Mouse (Mus musculus): ENCODE results near the gene Rapgef1. TPM values are rescaled to one million over a fixed set of nuclear protein-coding genes. Genes with fewer than 3 reads are reported as not detected.
A peak's percentile ranks its signal among the peaks of the same experiment; 100 is the strongest.

The Rapgef1 gene
- total RNA-seq, 2 experiments from 2014 or later = 8.4 to 22.6 TPM

GRCm38 (mm10) chr2:29668011-29668691, 48.6 kb downstream of the Rapgef1 start:
- ATAC-seq (replicated peaks; ENCODE audit: low FRiP score, poor library complexity, severe bottlenecking) = no peak

- ATAC-seq (replicated peaks; ENCODE audit: low FRiP score, poor library complexity, severe bottlenecking) = no peak
Observed at GRCm38 (mm10) chr2:29668963-29669362, 49.4 kb downstream of the Rapgef1 start.

- no peak for ATAC-seq (replicated peaks; ENCODE audit: low FRiP score, poor library complexity, severe bottlenecking)
Observed at GRCm38 (mm10) chr2:29669711-29670110, 50.2 kb downstream of the Rapgef1 start.

- no peak for ATAC-seq (replicated peaks; ENCODE audit: low FRiP score, poor library complexity, severe bottlenecking)
Observed at GRCm38 (mm10) chr2:29670231-29670991, 50.9 kb downstream of the Rapgef1 start.

- ATAC-seq (replicated peaks; ENCODE audit: low FRiP score, poor library complexity, severe bottlenecking) = no peak
Observed at GRCm38 (mm10) chr2:29671374-29671773, 51.9 kb downstream of the Rapgef1 start.

GRCm38 (mm10) chr2:29671856-29672255, 52.3 kb downstream of the Rapgef1 start:
- no peak for ATAC-seq (replicated peaks; ENCODE audit: low FRiP score, poor library complexity, severe bottlenecking)

- no peak for ATAC-seq (replicated peaks; ENCODE audit: low FRiP score, poor library complexity, severe bottlenecking)
Observed at GRCm38 (mm10) chr2:29672746-29673536, 53.4 kb downstream of the Rapgef1 start.

- no peak for ATAC-seq (replicated peaks; ENCODE audit: low FRiP score, poor library complexity, severe bottlenecking)
Observed at GRCm38 (mm10) chr2:29674087-29674486, 54.6 kb downstream of the Rapgef1 start.

- ATAC-seq (replicated peaks; ENCODE audit: low FRiP score, poor library complexity, severe bottlenecking) = no peak
Observed at GRCm38 (mm10) chr2:29674545-29674944, 55.0 kb downstream of the Rapgef1 start.

GRCm38 (mm10) chr2:29675846-29676245, 56.3 kb downstream of the Rapgef1 start:
- ATAC-seq (replicated peaks; ENCODE audit: low FRiP score, poor library complexity, severe bottlenecking) = no peak

- ATAC-seq (replicated peaks; ENCODE audit: low FRiP score, poor library complexity, severe bottlenecking) = no peak
Observed at GRCm38 (mm10) chr2:29676513-29676912, 57.0 kb downstream of the Rapgef1 start.

GRCm38 (mm10) chr2:29677842-29678241, 58.3 kb downstream of the Rapgef1 start:
- no peak for ATAC-seq (replicated peaks; ENCODE audit: low FRiP score, poor library complexity, severe bottlenecking)

GRCm38 (mm10) chr2:29678524-29678923, 59.0 kb downstream of the Rapgef1 start:
- ATAC-seq (replicated peaks; ENCODE audit: low FRiP score, poor library complexity, severe bottlenecking) = no peak

GRCm38 (mm10) chr2:29679710-29680584, 60.4 kb downstream of the Rapgef1 start:
- no peak for ATAC-seq (replicated peaks; ENCODE audit: low FRiP score, poor library complexity, severe bottlenecking)

- peak; percentile 70 for ATAC-seq (replicated peaks; ENCODE audit: low FRiP score, poor library complexity, severe bottlenecking)
Observed at GRCm38 (mm10) chr2:29683261-29683999, 63.9 kb downstream of the Rapgef1 start.

- no peak for ATAC-seq (replicated peaks; ENCODE audit: low FRiP score, poor library complexity, severe bottlenecking)
Observed at GRCm38 (mm10) chr2:29684498-29684897, 65.0 kb downstream of the Rapgef1 start.

GRCm38 (mm10) chr2:29689014-29689413, 69.5 kb downstream of the Rapgef1 start:
- ATAC-seq (replicated peaks; ENCODE audit: low FRiP score, poor library complexity, severe bottlenecking) = no peak

- no peak for ATAC-seq (replicated peaks; ENCODE audit: low FRiP score, poor library complexity, severe bottlenecking)
Observed at GRCm38 (mm10) chr2:29689495-29689894, 70.0 kb downstream of the Rapgef1 start.

- no peak for ATAC-seq (replicated peaks; ENCODE audit: low FRiP score, poor library complexity, severe bottlenecking)
Observed at GRCm38 (mm10) chr2:29691068-29691467, 71.5 kb downstream of the Rapgef1 start.

Measured in erythroid progenitor cell, adult 5-6 weeks (primary cell).